Mouse (Mus musculus) frontal cortex, postnatal 25 days (tissue): ENCODE measurements around the gene Olfr1289.

Source experiments
- DNase-seq, 2 experiments: peaks; one replicate each; pipeline ENCODE4 v3.0.0; 2022; ENCODE audit warnings: low spot score in 2 of 2

Gene Olfr1289

GRCm38 (mm10) chr2:111480519-111480918, at the start of gene Olfr1289:
Gene Olfr1289 (plus strand): TSS chr2:111480819.
- no peak for DNase-seq

- no peak for DNase-seq
Observed at GRCm38 (mm10) chr2:111448842-111449241, 31.8 kb upstream of the Olfr1289 start, which contains the start of gene Olfr1287. Gene Olfr1287 (plus strand): TSS chr2:111449142.

GRCm38 (mm10) chr2:111473801-111474200, 6.8 kb upstream of the Olfr1289 start, which contains the start of gene Olfr1288:
Gene Olfr1288 (plus strand): TSS chr2:111474101.
- no peak for DNase-seq

- no peak for DNase-seq
Observed at GRCm38 (mm10) chr2:111493729-111494128, 13.1 kb downstream of the Olfr1289 start, which contains the start of gene Olfr1290. Gene Olfr1290 (minus strand): TSS chr2:111493829.

GRCm38 (mm10) chr2:111496880-111497279, 16.3 kb downstream of the Olfr1289 start, which contains the start of gene Olfr1291-ps1:
Gene Olfr1291-ps1 (plus strand): TSS chr2:111497180.
- DNase-seq = no peak

- DNase-seq = no peak
Observed at GRCm38 (mm10) chr2:111517451-111517850, 36.8 kb downstream of the Olfr1289 start.

GRCm38 (mm10) chr2:111524903-111525302, 44.3 kb downstream of the Olfr1289 start, which contains the start of gene Olfr1293-ps:
Gene Olfr1293-ps (plus strand): TSS chr2:111525203.
- DNase-seq = no peak
